Mouse (Mus musculus): ENCODE measurements around the gene Slc4a11.

- TF ChIP-seq CTCF (IDR thresholded peaks at IDR 0.05; ENCODE audit: borderline replicate concordance, extremely low read depth, insufficient read depth, insufficient read length) (no peak), POLR2A (IDR thresholded peaks at IDR 0.05; ENCODE audit: borderline replicate concordance, extremely low read depth, insufficient read depth, insufficient read length, poor library complexity, severe bottlenecking) (no peak)
Measured at GRCm38 (mm10) chr2:130642197-130642660, 55.1 kb downstream of the Slc4a11 start.

All from brain, embryonic 14.5 days (tissue).